Mouse (Mus musculus): ENCODE results near the gene Cntn4. TPM values are rescaled to one million over a fixed set of nuclear protein-coding genes. Genes with fewer than 3 reads are reported as not detected.

The Cntn4 gene
- polyA plus RNA-seq, 1 experiment from 2014 or later = 1.5 TPM

DNA sequence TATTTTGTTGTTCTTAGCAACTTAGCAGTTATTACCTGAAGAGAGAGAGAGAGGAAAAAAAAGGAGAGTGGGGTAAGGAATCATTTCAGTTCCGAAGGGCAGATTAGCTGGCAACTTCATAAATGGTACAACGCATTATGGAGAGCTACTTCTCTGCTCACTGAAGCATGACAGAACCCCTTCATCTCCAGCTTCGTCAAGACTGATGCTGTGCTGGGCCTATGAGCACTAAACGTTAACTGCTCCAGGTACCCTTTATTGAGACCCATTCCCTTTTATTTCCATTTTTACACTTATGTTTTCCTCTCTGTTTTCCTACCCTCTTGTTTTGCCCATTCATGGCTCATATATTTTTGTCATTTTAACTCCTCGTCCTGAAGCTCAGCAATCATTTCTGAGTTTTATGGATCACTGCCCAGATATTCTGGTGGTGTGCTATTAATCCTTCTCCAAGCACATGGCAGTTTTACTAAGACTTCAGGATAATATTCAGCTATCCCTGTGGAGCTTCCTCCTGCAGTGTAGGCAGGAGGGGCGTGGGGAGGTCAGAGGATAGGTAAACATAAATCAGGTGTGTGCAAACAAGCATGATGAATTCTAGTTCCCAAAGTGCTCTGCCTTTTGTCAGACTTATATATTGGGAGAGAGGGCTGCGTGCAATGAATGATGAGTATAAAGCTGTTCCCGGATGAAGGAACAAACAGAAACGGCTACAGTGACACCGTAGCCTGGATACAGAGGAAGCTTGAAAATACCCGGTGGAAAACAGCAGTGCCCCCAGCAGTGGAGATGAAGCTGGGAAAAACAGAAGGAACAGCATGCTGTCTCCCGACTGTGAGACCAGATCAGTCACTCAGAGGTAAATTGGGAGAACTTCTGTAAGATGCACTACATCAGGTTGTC lies 559.8 kb downstream of the Cntn4 start:
- Histone ChIP-seq H3K9me3 (no peaks in the 10 kb centered on the region), H3K4me2 (no peak overlapping the region), H3K9ac (replicated peaks) (no peak overlapping the region), H3K4me3 (replicated peaks) (no peak overlapping the region), H3K4me1 (replicated peaks) (no peaks in the 10 kb centered on the region), H3K27ac (no peak overlapping the region), H3K36me3 (no peaks in the 10 kb centered on the region), H3K27me3 (no peaks in the 10 kb centered on the region)
- 77% methylated on average over 12 of the region's 12 CpGs for WGBS
- ATAC-seq (ENCODE audit: insufficient number of reproducible peaks, insufficient read depth, low FRiP score, low TSS enrichment, low read depth) = no peak

DNA sequence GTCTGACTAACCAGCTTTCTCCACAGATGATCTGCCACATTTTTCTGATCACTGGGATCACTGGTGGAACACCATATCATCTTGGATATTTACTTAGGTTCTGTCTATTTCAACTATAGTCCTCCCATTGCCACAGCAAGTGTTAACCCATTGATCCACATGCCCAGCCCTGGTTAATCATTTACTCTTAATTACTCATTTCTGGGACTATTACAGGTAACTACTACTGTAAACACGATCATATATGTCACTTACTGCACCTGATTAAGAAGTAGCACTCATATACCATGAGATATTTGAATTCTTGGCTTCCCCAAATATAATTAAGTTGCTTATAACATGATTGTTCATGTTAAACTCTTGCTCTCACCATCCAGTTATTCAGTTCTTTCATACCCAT lies 564.1 kb downstream of the Cntn4 start:
- H3K9me3 ChIP-seq = no peaks in the 10 kb centered on the region
- no peak overlapping the region for H3K27ac ChIP-seq
- H3K9ac ChIP-seq (replicated peaks) = no peak overlapping the region
- H3K4me3 ChIP-seq (replicated peaks) = no peak overlapping the region
- H3K36me3 ChIP-seq = no peaks in the 10 kb centered on the region
- no peak overlapping the region for H3K4me2 ChIP-seq
- no peaks in the 10 kb centered on the region for H3K27me3 ChIP-seq
- ATAC-seq (ENCODE audit: insufficient number of reproducible peaks, insufficient read depth, low FRiP score, low TSS enrichment, low read depth) = no peak
- H3K4me1 ChIP-seq (replicated peaks) = no peaks in the 10 kb centered on the region
- WGBS = 70% methylated on average over 1 of the region's 1 CpGs

DNA sequence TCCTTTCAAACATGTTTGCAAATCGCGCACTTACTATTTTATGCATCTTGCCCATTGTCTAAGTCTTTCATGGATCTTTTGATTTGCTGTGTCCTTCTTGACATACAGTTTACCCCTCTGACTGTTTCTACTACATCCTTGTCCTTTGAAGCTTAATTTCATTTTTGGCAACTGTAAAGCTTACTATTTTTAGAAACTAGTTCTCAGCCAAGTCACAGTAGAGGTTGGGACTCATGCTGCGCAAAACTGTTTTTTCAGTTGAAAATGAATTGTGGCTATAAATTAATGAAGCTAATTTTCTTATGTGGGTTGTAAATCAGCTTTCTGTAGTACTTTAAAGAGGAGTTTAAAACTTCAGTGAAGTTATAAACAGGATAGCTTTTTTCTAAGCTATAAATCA lies 585.9 kb downstream of the Cntn4 start:
- no peaks in the 10 kb centered on the region for H3K9me3 ChIP-seq
- no peak overlapping the region for H3K4me2 ChIP-seq
- H3K4me1 ChIP-seq (replicated peaks) = no peaks in the 10 kb centered on the region
- H3K9ac ChIP-seq (replicated peaks) = no peak overlapping the region
- no peak overlapping the region for H3K4me3 ChIP-seq (replicated peaks)
- H3K36me3 ChIP-seq = no peaks in the 10 kb centered on the region
- H3K27me3 ChIP-seq = no peaks in the 10 kb centered on the region
- no peak for ATAC-seq (ENCODE audit: insufficient number of reproducible peaks, insufficient read depth, low FRiP score, low TSS enrichment, low read depth)
- WGBS = 86% methylated on average over 3 of the region's 3 CpGs
- H3K27ac ChIP-seq = no peak overlapping the region

GRCm38 (mm10) chr6:106265487-106265886 lies 588.0 kb downstream of the Cntn4 start:
- ATAC-seq (ENCODE audit: insufficient number of reproducible peaks, insufficient read depth, low FRiP score, low TSS enrichment, low read depth) = no peak
- no peaks in the 10 kb centered on the region for H3K27me3 ChIP-seq
- no peak overlapping the region for H3K4me2 ChIP-seq
- H3K4me3 ChIP-seq (replicated peaks) = no peak overlapping the region
- H3K36me3 ChIP-seq = no peaks in the 10 kb centered on the region
- H3K9ac ChIP-seq (replicated peaks) = no peak overlapping the region
- no peaks in the 10 kb centered on the region for H3K4me1 ChIP-seq (replicated peaks)
- H3K27ac ChIP-seq = no peak overlapping the region
- H3K9me3 ChIP-seq = no peaks in the 10 kb centered on the region
- 54% methylated on average over 3 of the region's 3 CpGs for WGBS

DNA sequence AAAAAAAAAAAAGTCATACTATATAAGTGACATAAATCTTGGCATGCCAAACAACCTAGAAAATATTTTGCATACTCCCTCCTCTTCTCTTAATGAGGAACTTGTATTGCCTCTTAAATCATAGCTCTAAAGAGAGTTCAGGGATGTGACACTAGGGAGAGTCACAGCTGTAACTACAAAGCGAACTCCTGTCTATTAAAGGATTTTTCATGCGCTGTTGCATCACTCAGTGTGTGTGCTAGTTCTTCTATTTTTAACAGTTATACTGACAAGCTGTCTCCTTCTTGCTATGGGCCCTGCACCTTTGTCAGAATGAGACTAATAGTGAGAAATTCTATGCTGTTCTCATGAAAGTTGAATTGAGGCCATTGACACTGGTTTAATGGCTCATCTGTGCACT lies 588.8 kb downstream of the Cntn4 start:
- no peak overlapping the region for H3K9ac ChIP-seq (replicated peaks)
- WGBS = 78% methylated on average over 2 of the region's 2 CpGs
- no peak overlapping the region for H3K4me3 ChIP-seq (replicated peaks)
- no peaks in the 10 kb centered on the region for H3K4me1 ChIP-seq (replicated peaks)
- no peaks in the 10 kb centered on the region for H3K27me3 ChIP-seq
- no peaks in the 10 kb centered on the region for H3K36me3 ChIP-seq
- ATAC-seq (ENCODE audit: insufficient number of reproducible peaks, insufficient read depth, low FRiP score, low TSS enrichment, low read depth) = no peak
- H3K27ac ChIP-seq = no peak overlapping the region
- no peak overlapping the region for H3K4me2 ChIP-seq
- H3K9me3 ChIP-seq = no peaks in the 10 kb centered on the region

GRCm38 (mm10) chr6:106268723-106269122 lies 591.3 kb downstream of the Cntn4 start:
- 83% methylated on average over 4 of the region's 4 CpGs for WGBS

DNA sequence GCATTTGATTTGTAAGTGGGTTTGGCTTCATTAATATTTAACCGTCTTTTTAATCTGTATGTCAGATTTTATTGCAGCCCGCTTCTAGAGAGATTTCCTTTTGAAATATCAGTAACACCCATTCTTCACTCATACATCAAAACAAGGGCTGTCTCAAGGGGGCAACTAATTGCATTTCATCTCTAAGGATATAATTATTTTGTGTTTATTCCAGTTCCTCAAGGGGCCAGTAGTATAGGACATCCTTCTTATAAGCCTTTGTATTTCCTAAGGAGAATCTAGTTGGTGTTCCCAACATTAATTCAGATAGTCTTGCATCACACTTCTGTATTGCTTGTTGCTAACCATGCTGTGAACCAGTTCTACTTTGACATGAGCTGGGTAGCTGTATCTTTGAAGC lies 599.7 kb downstream of the Cntn4 start:
- H3K9me3 ChIP-seq = no peaks in the 10 kb centered on the region
- H3K4me3 ChIP-seq (replicated peaks) = no peak overlapping the region
- no peak overlapping the region for H3K9ac ChIP-seq (replicated peaks)
- WGBS = 82% methylated on average over 2 of the region's 2 CpGs
- H3K27ac ChIP-seq = no peak overlapping the region
- no peak overlapping the region for H3K4me2 ChIP-seq
- no peaks in the 10 kb centered on the region for H3K27me3 ChIP-seq
- H3K36me3 ChIP-seq = no peaks in the 10 kb centered on the region
- no peaks in the 10 kb centered on the region for H3K4me1 ChIP-seq (replicated peaks)
- no peak for ATAC-seq (ENCODE audit: insufficient number of reproducible peaks, insufficient read depth, low FRiP score, low TSS enrichment, low read depth)

More at GRCm38 (mm10) chr6:106268723-106269122, 591.3 kb downstream of the Cntn4 start:
- no peak overlapping the region for H3K4me3 ChIP-seq (replicated peaks)
- H3K27me3 ChIP-seq = no peaks in the 10 kb centered on the region
- no peaks in the 10 kb centered on the region for H3K36me3 ChIP-seq
- H3K27ac ChIP-seq = no peak overlapping the region
- no peak for ATAC-seq (ENCODE audit: insufficient number of reproducible peaks, insufficient read depth, low FRiP score, low TSS enrichment, low read depth)
- H3K4me2 ChIP-seq = no peak overlapping the region
- H3K4me1 ChIP-seq (replicated peaks) = no peaks in the 10 kb centered on the region
- no peaks in the 10 kb centered on the region for H3K9me3 ChIP-seq
- H3K9ac ChIP-seq (replicated peaks) = no peak overlapping the region

GRCm38 (mm10) chr6:106281621-106282020 lies 604.2 kb downstream of the Cntn4 start:
- 91% methylated on average over 6 of the region's 6 CpGs for WGBS
- H3K4me2 ChIP-seq = no peak overlapping the region
- H3K27me3 ChIP-seq = no peaks in the 10 kb centered on the region
- H3K9ac ChIP-seq (replicated peaks) = no peak overlapping the region
- no peak for ATAC-seq (ENCODE audit: insufficient number of reproducible peaks, insufficient read depth, low FRiP score, low TSS enrichment, low read depth)
- no peaks in the 10 kb centered on the region for H3K4me1 ChIP-seq (replicated peaks)
- H3K36me3 ChIP-seq = no peaks in the 10 kb centered on the region
- no peaks in the 10 kb centered on the region for H3K9me3 ChIP-seq
- no peak overlapping the region for H3K4me3 ChIP-seq (replicated peaks)
- no peak overlapping the region for H3K27ac ChIP-seq

GRCm38 (mm10) chr6:106283815-106284214 lies 606.4 kb downstream of the Cntn4 start:
- no peaks in the 10 kb centered on the region for H3K36me3 ChIP-seq
- H3K4me3 ChIP-seq (replicated peaks) = no peak overlapping the region
- H3K9ac ChIP-seq (replicated peaks) = no peak overlapping the region
- H3K9me3 ChIP-seq = no peaks in the 10 kb centered on the region
- no peak for ATAC-seq (ENCODE audit: insufficient number of reproducible peaks, insufficient read depth, low FRiP score, low TSS enrichment, low read depth)
- H3K27ac ChIP-seq = no peak overlapping the region
- WGBS = 74% methylated on average over 1 of the region's 1 CpGs
- H3K4me1 ChIP-seq (replicated peaks) = no peaks in the 10 kb centered on the region
- no peak overlapping the region for H3K4me2 ChIP-seq
- no peaks in the 10 kb centered on the region for H3K27me3 ChIP-seq

GRCm38 (mm10) chr6:106299451-106299850 lies 622.0 kb downstream of the Cntn4 start:
- no peak overlapping the region for H3K27ac ChIP-seq
- H3K36me3 ChIP-seq = no peaks in the 10 kb centered on the region
- H3K27me3 ChIP-seq = no peaks in the 10 kb centered on the region
- 80% methylated on average over 1 of the region's 1 CpGs for WGBS
- no peaks in the 10 kb centered on the region for H3K9me3 ChIP-seq
- H3K9ac ChIP-seq (replicated peaks) = no peak overlapping the region
- H3K4me1 ChIP-seq (replicated peaks) = no peaks in the 10 kb centered on the region
- no peak for ATAC-seq (ENCODE audit: insufficient number of reproducible peaks, insufficient read depth, low FRiP score, low TSS enrichment, low read depth)
- H3K4me3 ChIP-seq (replicated peaks) = no peak overlapping the region
- H3K4me2 ChIP-seq = no peak overlapping the region

DNA sequence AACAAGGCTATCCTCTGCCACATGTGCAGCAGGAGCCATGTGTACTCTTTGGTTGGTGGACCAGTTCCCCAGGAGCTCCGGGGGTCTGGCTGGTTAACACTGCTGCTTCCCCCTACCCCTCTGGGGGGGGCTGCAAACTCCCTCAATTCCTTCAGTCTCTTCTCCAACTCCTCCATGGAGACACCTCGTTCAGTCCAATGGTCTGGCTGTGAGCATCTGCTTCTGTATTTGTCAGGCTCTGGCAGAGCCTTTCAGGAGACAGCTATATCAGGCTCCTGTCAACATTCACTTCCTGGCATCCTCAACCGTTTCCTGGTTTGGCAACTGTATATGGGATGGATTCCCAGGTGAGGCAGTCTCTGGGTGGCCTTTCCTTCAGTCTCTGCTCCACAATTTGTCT lies 622.7 kb downstream of the Cntn4 start:
- H3K27me3 ChIP-seq = no peaks in the 10 kb centered on the region
- H3K4me2 ChIP-seq = no peak overlapping the region
- no peaks in the 10 kb centered on the region for H3K4me1 ChIP-seq (replicated peaks)
- no peak for ATAC-seq (ENCODE audit: insufficient number of reproducible peaks, insufficient read depth, low FRiP score, low TSS enrichment, low read depth)
- no peaks in the 10 kb centered on the region for H3K36me3 ChIP-seq
- H3K9ac ChIP-seq (replicated peaks) = no peak overlapping the region
- WGBS = 62% methylated on average over 3 of the region's 3 CpGs
- no peaks in the 10 kb centered on the region for H3K9me3 ChIP-seq
- no peak overlapping the region for H3K27ac ChIP-seq
- no peak overlapping the region for H3K4me3 ChIP-seq (replicated peaks)

DNA sequence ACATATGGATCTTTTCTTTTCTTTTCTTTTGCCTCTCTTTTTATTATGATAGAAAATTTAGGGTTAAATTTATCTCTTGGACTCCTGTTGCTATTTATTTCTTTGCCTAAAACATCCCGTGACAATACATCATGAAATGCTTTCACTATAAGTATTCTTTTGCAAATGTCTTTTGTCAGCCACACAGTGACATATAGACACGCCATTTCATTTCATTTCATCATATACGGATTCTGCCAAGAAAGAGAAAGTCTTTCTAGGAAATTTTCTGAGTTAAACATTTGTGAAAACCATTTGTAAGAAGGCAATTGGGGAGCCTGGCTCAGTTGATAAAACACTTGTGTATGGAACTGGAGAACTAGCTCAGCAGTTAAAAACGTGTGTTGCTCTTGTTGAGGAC lies 625.0 kb downstream of the Cntn4 start:
- no peaks in the 10 kb centered on the region for H3K36me3 ChIP-seq
- H3K4me1 ChIP-seq (replicated peaks) = no peaks in the 10 kb centered on the region
- ATAC-seq (ENCODE audit: insufficient number of reproducible peaks, insufficient read depth, low FRiP score, low TSS enrichment, low read depth) = no peak
- H3K9me3 ChIP-seq = no peaks in the 10 kb centered on the region
- no peak overlapping the region for H3K4me2 ChIP-seq
- no peak overlapping the region for H3K27ac ChIP-seq
- H3K27me3 ChIP-seq = no peaks in the 10 kb centered on the region
- 75% methylated on average over 4 of the region's 4 CpGs for WGBS
- no peak overlapping the region for H3K4me3 ChIP-seq (replicated peaks)
- H3K9ac ChIP-seq (replicated peaks) = no peak overlapping the region

All from limb, embryonic 12.5 days (tissue).